Mouse (Mus musculus): Measurements from ENCODE around the gene Adprh.

GRCm38 (mm10) chr16:38445576-38445975, 6.9 kb downstream of the Adprh start:
- TF ChIP-seq POLR2A (IDR thresholded peaks at IDR 0.05; ENCODE audit: low read depth, low read length) (no peak), CTCF (IDR thresholded peaks at IDR 0.05; ENCODE audit: borderline replicate concordance, insufficient read depth, low read length) (no peak)
